Mouse (Mus musculus): ENCODE measurements around the gene Dner. TPM values are rescaled to one million over a fixed set of nuclear protein-coding genes. Genes with fewer than 3 reads are reported as not detected.

Dner gene
- polyA plus RNA-seq, 1 experiment from 2014 or later, result 0.32 TPM

DNA sequence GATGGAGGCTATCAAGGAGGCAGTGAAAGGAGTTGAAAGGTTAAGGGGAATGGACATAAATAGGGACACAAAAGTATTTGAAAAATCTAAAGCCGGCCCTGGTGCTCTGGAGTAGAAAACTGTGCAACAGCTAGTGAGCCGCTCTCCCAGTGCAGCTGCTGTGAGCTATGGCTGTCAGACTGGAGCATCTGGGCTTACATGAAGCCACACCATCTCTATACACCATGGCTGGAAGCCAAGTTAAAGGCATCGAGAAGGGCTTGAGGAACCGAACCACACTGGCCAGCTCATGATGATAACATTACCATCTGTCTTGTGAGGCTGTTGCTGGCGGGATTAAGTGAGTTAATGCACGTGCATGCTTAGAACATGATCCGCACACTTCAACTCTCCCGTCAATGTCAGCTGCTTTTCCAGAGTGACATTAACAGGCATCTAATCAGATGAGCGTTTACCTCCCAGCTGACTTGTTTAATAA, 278.2 kb downstream of the Dner start:
- Histone ChIP-seq H3K4me2 (no peak overlapping the region), H3K9ac (ENCODE audit: low read depth, low read length) (no peak overlapping the region), H3K27me3 (replicated peaks; ENCODE audit: control insufficient read depth, insufficient read depth, low read length) (no peaks in the 10 kb centered on the region), H3K4me1 (replicated peaks; ENCODE audit: control insufficient read depth, insufficient read depth, low read length) (no peaks in the 10 kb centered on the region), H3K4me3 (ENCODE audit: low read depth, low read length) (no peak overlapping the region), H3K27ac (ENCODE audit: low read depth, low read length) (no peak overlapping the region), H3K9me3 (ENCODE audit: control insufficient read depth, low read length) (no peaks in the 10 kb centered on the region), H3K36me3 (ENCODE audit: control insufficient read depth, insufficient read depth, low read length) (no peaks in the 10 kb centered on the region)
- WGBS, result 75% methylated on average over 9 of the region's 9 CpGs
- no peak for ATAC-seq (replicated peaks; ENCODE audit: low FRiP score)
- DNase-seq (ENCODE audit: low spot score), result no peak

DNA sequence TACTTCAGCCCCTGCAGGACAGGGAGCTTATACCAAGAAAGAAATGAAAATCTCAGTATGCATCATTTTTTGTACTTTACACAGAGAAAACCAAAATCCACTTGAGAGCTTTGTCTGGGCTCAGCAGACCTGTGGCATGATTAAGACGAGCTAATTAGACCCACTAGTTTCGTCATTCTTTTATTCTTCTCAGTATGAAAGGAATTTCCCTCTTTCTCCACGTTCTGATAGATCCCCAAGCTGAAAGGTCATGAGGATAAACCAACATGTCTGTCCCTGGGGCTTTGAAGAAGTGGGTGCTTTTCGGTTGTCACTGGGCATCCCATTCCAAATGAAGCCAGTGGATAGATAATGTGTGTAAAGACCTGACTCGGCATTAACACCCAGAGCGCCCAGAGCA, 278.7 kb downstream of the Dner start:
- 68% methylated on average over 6 of the region's 6 CpGs for WGBS
- H3K9ac ChIP-seq (ENCODE audit: low read depth, low read length), result no peak overlapping the region
- H3K4me1 ChIP-seq (replicated peaks; ENCODE audit: control insufficient read depth, insufficient read depth, low read length), result no peaks in the 10 kb centered on the region
- H3K27ac ChIP-seq (ENCODE audit: low read depth, low read length), result no peak overlapping the region
- H3K9me3 ChIP-seq (ENCODE audit: control insufficient read depth, low read length), result no peaks in the 10 kb centered on the region
- no peak for DNase-seq (ENCODE audit: low spot score)
- no peak for ATAC-seq (replicated peaks; ENCODE audit: low FRiP score)
- H3K36me3 ChIP-seq (ENCODE audit: control insufficient read depth, insufficient read depth, low read length), result no peaks in the 10 kb centered on the region
- no peak overlapping the region for H3K4me2 ChIP-seq
- no peaks in the 10 kb centered on the region for H3K27me3 ChIP-seq (replicated peaks; ENCODE audit: control insufficient read depth, insufficient read depth, low read length)
- no peak overlapping the region for H3K4me3 ChIP-seq (ENCODE audit: low read depth, low read length)

DNA sequence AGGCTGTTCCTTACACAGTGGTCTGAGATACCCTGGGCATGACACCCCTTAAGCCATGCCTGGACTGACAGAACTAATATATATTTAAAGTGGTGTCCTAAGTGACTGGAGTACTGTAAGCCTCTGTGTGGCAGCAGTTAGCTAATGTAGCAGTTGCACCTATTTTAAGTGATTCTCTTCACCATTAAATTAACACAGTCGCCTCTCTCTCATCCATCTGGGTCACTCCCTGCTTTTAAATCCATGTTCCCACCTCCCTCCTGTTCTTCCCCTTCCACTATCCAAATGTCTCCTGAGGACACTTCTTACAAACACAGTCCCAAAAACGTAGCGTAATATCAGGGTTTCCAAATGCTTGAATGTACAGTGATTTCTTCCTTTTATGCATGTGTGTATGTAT, 281.6 kb downstream of the Dner start:
- Histone ChIP-seq H3K9ac (ENCODE audit: low read depth, low read length) (no peak overlapping the region), H3K4me1 (replicated peaks; ENCODE audit: control insufficient read depth, insufficient read depth, low read length) (no peaks in the 10 kb centered on the region), H3K4me3 (ENCODE audit: low read depth, low read length) (no peak overlapping the region), H3K4me2 (no peak overlapping the region), H3K36me3 (ENCODE audit: control insufficient read depth, insufficient read depth, low read length) (no peaks in the 10 kb centered on the region), H3K27ac (ENCODE audit: low read depth, low read length) (no peak overlapping the region), H3K27me3 (replicated peaks; ENCODE audit: control insufficient read depth, insufficient read depth, low read length) (no peaks in the 10 kb centered on the region), H3K9me3 (ENCODE audit: control insufficient read depth, low read length) (no peaks in the 10 kb centered on the region)
- ATAC-seq (replicated peaks; ENCODE audit: low FRiP score) (no peak), DNase-seq (ENCODE audit: low spot score) (no peak)
- WGBS, result 85% methylated on average over 3 of the region's 3 CpGs

DNA sequence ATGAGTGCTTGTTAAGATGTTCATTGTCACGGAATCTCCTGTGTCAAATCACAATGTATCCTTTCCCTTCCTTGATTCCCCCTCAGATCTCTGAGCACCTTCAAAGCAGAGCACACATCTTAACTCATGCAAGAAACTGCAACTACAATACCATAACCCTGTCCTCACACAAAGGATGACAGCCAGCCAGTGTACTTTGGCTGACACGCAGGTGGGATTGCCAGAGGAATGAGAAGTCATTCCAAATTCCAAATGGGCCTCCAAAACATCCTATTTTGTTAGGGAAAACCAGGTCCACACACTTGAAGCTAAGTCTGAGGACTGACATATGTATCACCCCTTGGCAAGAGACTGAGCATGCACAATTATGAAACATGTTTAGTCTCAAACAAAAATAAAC, 286.5 kb downstream of the Dner start:
- Histone ChIP-seq H3K36me3 (ENCODE audit: control insufficient read depth, insufficient read depth, low read length) (no peaks in the 10 kb centered on the region), H3K27ac (ENCODE audit: low read depth, low read length) (no peak overlapping the region), H3K4me1 (replicated peaks; ENCODE audit: control insufficient read depth, insufficient read depth, low read length) (no peaks in the 10 kb centered on the region), H3K9me3 (ENCODE audit: control insufficient read depth, low read length) (no peaks in the 10 kb centered on the region), H3K9ac (ENCODE audit: low read depth, low read length) (no peak overlapping the region), H3K4me3 (ENCODE audit: low read depth, low read length) (no peak overlapping the region), H3K27me3 (replicated peaks; ENCODE audit: control insufficient read depth, insufficient read depth, low read length) (no peaks in the 10 kb centered on the region), H3K4me2 (no peak overlapping the region)
- ATAC-seq (replicated peaks; ENCODE audit: low FRiP score) (no peak), DNase-seq (ENCODE audit: low spot score) (no peak)
- WGBS, result 75% methylated on average over 2 of the region's 2 CpGs

DNA sequence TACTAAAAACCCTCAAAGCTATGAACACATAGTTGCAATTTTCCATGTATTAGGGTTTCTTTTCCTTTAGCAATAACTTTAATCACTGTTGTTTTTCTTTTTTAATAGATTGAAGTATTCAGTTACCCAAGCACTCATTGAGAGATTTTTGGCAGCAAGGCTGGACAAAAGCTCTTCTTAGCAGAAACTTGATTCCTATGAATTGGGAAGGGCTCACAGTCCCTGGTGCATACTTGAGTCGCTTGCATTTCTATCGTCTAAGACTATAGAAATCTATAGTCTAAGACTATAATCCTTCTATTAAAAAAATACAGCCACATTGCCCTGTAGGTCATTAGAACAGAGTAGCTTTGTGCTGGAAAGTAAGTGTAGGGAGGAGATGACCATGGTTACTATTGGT, 287.1 kb downstream of the Dner start:
- H3K4me1 ChIP-seq (replicated peaks; ENCODE audit: control insufficient read depth, insufficient read depth, low read length), result no peaks in the 10 kb centered on the region
- WGBS, result 81% methylated on average over 2 of the region's 2 CpGs

DNA sequence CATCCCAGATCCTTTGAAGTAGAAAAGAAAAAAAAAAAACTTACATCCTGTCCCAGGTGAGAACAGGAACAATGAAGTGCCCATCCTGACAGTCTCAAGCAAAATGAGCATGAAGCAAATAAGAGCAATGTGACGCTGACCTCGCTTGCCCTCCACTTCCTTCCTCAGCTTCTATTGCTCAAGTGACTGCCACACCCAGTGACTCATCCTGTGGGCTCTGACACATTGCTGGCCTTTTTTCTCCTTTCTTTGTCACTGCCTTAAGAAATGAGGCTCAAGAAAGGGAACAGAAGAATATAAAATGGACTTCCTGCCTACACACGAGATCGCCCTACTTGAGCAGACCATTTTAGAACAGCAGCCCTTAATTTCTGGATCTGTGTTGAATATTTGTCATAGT, 289.1 kb downstream of the Dner start:
- no peak overlapping the region for H3K4me3 ChIP-seq (ENCODE audit: low read depth, low read length)
- H3K4me2 ChIP-seq, result no peak overlapping the region
- H3K36me3 ChIP-seq (ENCODE audit: control insufficient read depth, insufficient read depth, low read length), result no peaks in the 10 kb centered on the region
- 47% methylated on average over 4 of the region's 4 CpGs for WGBS
- H3K9ac ChIP-seq (ENCODE audit: low read depth, low read length), result no peak overlapping the region
- ATAC-seq (replicated peaks; ENCODE audit: low FRiP score) (no peak), DNase-seq (ENCODE audit: low spot score) (no peak)
- H3K27ac ChIP-seq (ENCODE audit: low read depth, low read length), result no peak overlapping the region
- no peaks in the 10 kb centered on the region for H3K27me3 ChIP-seq (replicated peaks; ENCODE audit: control insufficient read depth, insufficient read depth, low read length)
- no peaks in the 10 kb centered on the region for H3K9me3 ChIP-seq (ENCODE audit: control insufficient read depth, low read length)
- no peaks in the 10 kb centered on the region for H3K4me1 ChIP-seq (replicated peaks; ENCODE audit: control insufficient read depth, insufficient read depth, low read length)

More for the DNA sequence above, 287.1 kb downstream of the Dner start:
- Histone ChIP-seq H3K27ac (ENCODE audit: low read depth, low read length) (no peak overlapping the region), H3K27me3 (replicated peaks; ENCODE audit: control insufficient read depth, insufficient read depth, low read length) (no peaks in the 10 kb centered on the region), H3K4me2 (no peak overlapping the region), H3K36me3 (ENCODE audit: control insufficient read depth, insufficient read depth, low read length) (no peaks in the 10 kb centered on the region), H3K9ac (ENCODE audit: low read depth, low read length) (no peak overlapping the region), H3K4me3 (ENCODE audit: low read depth, low read length) (no peak overlapping the region), H3K9me3 (ENCODE audit: control insufficient read depth, low read length) (no peaks in the 10 kb centered on the region)
- ATAC-seq (replicated peaks; ENCODE audit: low FRiP score) (no peak), DNase-seq (ENCODE audit: low spot score) (no peak)

DNA sequence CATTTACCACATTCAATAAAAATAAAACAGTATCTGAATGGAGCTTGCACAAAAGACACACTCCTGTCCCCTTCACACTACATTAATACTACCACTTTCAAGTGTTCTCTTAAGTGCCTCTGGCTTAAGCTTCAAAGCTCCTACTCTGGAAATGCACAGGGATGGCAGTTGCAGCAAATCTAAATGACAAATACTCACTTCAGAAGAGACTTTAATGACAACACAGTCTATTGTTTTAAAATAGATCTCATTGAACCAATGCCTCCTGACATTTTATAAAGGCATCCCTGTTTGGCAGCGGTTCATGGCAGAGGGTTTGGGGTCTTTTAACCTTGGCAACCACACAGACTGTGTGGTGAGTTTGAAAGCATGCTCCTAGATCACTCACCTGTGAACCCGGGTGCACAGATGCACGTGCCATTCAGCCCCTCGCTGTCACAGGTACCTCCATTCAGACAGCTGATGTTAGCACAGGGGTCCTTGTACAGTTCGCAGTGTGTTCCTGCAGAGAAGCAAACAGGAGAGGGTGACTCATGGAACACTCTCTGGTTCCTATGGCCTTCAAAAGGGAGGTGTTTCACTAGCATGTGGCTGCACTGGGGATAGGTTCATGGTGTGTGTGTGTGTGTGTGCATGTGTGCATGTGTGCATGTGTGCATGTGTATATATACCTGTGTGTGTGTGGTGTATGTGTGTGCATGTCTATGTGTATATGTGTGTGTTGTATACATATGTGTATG, 290.3 kb downstream of the Dner start:
- Histone ChIP-seq H3K27me3 (replicated peaks; ENCODE audit: control insufficient read depth, insufficient read depth, low read length) (no peaks in the 10 kb centered on the region), H3K27ac (ENCODE audit: low read depth, low read length) (no peak overlapping the region), H3K9ac (ENCODE audit: low read depth, low read length) (no peak overlapping the region), H3K4me1 (replicated peaks; ENCODE audit: control insufficient read depth, insufficient read depth, low read length) (no peaks in the 10 kb centered on the region), H3K36me3 (ENCODE audit: control insufficient read depth, insufficient read depth, low read length) (no peaks in the 10 kb centered on the region), H3K9me3 (ENCODE audit: control insufficient read depth, low read length) (no peaks in the 10 kb centered on the region), H3K4me2 (no peak overlapping the region), H3K4me3 (ENCODE audit: low read depth, low read length) (no peak overlapping the region)
- no peak for ATAC-seq (replicated peaks; ENCODE audit: low FRiP score)
- no peak for DNase-seq (ENCODE audit: low spot score)
- WGBS, result 86% methylated on average over 5 of the region's 5 CpGs

DNA sequence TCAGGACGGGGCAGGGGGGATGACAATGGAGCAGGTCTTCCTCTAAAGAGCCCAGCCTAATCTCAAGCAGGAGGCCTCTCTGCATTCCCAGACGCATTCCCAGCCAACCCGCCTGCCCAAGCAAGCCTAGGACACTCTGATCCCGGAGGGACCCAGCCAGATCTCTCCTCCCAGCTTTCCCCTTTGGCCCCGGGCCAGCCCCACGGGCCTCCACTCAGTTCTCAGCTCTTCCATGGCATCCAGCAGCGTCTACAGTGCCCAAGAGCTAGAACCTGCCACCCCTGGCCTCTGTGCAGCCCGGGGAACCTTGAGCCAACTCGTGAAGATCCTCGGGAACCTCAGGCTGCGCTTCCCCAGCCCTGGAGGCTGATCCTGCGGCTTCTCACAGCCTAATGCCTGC, 291.1 kb downstream of the Dner start:
- no peak overlapping the region for H3K4me3 ChIP-seq (ENCODE audit: low read depth, low read length)
- no peak overlapping the region for H3K27ac ChIP-seq (ENCODE audit: low read depth, low read length)
- no peaks in the 10 kb centered on the region for H3K27me3 ChIP-seq (replicated peaks; ENCODE audit: control insufficient read depth, insufficient read depth, low read length)
- DNase-seq (ENCODE audit: low spot score) (no peak), ATAC-seq (replicated peaks; ENCODE audit: low FRiP score) (no peak)
- WGBS, result 47% methylated on average over 12 of the region's 12 CpGs
- no peak overlapping the region for H3K9ac ChIP-seq (ENCODE audit: low read depth, low read length)
- H3K9me3 ChIP-seq (ENCODE audit: control insufficient read depth, low read length), result no peaks in the 10 kb centered on the region
- H3K4me1 ChIP-seq (replicated peaks; ENCODE audit: control insufficient read depth, insufficient read depth, low read length), result no peaks in the 10 kb centered on the region
- H3K4me2 ChIP-seq, result no peak overlapping the region
- no peaks in the 10 kb centered on the region for H3K36me3 ChIP-seq (ENCODE audit: control insufficient read depth, insufficient read depth, low read length)

DNA sequence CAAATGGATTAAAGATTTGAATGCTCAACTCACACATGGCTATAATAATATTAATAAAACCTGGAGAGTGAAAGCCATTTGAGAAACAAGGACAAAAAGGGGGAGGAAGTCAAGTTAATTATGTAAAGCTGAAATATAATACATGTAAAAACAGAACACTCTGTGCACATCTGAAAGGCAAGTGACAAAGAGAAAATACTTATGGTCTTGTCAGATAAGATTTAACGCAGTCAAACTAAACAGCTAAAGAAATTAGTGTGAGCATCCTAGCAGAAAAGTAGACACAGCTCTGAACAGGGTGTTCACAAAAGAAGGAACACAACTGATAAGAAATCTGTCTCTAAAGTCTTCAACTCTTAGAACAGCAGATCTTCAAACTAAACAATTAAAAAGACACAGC, 293.9 kb downstream of the Dner start:
- Histone ChIP-seq H3K4me2 (no peak overlapping the region), H3K4me3 (ENCODE audit: low read depth, low read length) (no peak overlapping the region), H3K36me3 (ENCODE audit: control insufficient read depth, insufficient read depth, low read length) (no peaks in the 10 kb centered on the region), H3K9ac (ENCODE audit: low read depth, low read length) (no peak overlapping the region), H3K9me3 (ENCODE audit: control insufficient read depth, low read length) (no peaks in the 10 kb centered on the region), H3K27ac (ENCODE audit: low read depth, low read length) (no peak overlapping the region), H3K4me1 (replicated peaks; ENCODE audit: control insufficient read depth, insufficient read depth, low read length) (no peaks in the 10 kb centered on the region), H3K27me3 (replicated peaks; ENCODE audit: control insufficient read depth, insufficient read depth, low read length) (no peaks in the 10 kb centered on the region)
- WGBS, result 79% methylated on average over 1 of the region's 1 CpGs
- ATAC-seq (replicated peaks; ENCODE audit: low FRiP score) (no peak), DNase-seq (ENCODE audit: low spot score) (no peak)

Data from liver, embryonic 11.5 days (tissue).